Mouse (Mus musculus) liver (tissue): ENCODE results near the gene Zfp839.
A peak's percentile ranks its signal among the peaks of the same experiment; 100 is the strongest.

ENCODE experiments used
- DNase-seq: peaks from one replicate; pipeline ENCODE4 v3.0.0-alpha.2; 2020; ENCODE audit warnings: mixed read lengths

Gene Zfp839

DNA sequence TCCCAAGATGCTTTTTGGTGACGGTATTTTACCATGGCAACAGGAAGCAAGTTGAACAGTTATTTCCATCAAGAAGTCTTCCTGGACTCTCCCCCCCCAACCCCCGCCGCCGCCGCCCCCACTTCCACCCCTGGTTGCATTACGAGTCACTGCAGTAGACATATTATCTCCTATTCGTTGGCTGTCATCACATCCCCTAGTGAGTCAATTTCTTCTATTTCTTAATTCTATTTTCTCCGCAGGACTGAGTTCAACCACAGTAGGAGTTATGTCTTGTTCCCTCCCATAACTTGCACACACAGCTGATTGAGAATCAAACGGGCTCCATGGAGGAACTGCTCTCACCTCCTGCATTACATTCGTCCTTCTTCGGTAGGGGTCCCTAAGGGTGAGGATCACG, 38.1 kb downstream of the Zfp839 start:
- DNase-seq: no peak

DNA sequence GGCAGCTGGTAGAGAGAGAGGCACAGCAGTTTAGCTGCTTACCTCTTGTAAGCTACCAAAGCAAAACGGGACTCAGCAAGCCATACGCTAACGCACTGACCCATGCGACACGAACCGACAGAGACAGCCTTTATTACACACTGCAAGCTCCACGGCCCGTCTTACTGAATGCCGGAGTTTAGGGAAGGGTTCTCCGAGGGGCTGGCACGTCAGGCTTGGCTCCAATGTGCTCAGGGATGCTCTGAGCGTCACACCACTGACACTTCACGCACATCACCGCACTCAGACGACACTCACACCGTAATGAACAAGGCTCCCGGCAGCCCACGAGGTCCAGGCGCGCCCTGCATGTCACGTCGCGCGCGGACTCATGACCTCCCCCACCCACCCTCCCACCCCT, 38.6 kb downstream of the Zfp839 start:
- no peak for DNase-seq

DNA sequence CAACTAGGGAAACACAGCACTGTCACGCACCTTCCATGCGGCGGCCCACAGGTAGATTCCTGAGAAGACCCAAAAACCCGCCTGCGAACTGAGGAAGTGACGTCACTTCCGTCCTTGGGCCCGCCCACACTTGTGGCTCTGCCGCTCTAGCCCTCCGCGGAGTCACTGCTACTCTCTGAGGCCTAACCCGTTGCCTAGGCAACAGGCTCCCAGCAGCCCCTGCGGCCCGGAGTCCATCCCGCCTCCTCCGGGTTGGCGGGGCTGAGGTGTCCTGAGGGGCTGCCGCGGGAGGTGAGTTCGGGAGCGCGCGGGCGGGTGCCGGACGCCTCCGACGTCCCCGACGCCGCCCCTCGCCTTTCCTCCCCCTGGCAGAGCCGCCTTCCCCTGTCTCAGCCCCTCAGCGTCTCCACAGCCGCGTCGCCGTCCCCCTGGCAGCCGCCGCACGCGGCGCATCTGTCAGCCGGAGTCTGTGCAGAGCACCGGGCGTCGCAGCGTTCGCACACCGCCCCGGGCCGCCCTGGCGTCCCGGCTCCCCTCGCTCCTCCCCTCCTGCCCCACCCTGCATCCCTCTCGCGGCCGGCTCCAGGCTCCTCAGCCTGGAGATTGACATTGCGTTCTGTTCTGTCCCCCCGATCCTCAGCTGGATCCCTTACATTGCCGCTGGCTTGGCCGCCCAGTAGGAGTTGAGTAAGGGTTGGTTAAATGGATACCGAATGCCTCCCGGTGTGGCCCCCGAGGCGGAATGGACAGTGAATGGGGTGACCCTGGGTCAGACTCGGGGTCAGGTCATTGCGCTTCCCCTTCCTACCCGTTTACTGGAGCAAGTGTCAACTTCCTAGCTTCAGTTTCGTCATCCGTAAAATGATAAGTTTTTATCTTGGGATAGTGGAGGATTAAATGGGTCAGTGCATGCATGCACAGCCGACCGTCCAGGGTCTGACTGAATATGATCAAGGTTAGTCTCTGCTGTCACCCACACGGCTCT, 39.3 kb downstream of the Zfp839 start, which contains the start of the genes Cinp and Tecpr2:
Gene Cinp, minus strand, starts transcription at position 110 of the 985 bp plus-strand sequence.
Gene Tecpr2, plus strand, starts transcription at position 229 of the 985 bp plus-strand sequence.
- peak; percentile 98 for DNase-seq

DNA sequence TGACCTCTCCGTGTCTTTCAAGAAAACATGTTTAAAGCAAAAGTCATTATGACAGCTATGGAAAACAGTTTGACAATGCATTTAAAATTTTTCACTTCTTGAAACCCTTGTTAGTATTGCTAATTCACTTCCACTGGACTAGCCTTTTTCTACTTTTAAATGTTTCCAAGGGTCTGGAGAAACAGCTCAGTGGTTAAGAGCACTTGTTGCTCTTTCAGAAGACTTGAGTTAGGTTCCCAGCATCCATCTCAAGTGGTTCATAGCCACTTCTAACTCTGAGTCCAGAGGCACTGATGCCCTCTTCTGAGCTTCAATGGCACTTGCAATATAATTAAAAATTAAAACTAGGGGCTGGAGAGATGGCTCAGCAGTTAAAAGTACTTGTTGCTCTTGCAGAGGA, 41.8 kb downstream of the Zfp839 start:
- no peak for DNase-seq

DNA sequence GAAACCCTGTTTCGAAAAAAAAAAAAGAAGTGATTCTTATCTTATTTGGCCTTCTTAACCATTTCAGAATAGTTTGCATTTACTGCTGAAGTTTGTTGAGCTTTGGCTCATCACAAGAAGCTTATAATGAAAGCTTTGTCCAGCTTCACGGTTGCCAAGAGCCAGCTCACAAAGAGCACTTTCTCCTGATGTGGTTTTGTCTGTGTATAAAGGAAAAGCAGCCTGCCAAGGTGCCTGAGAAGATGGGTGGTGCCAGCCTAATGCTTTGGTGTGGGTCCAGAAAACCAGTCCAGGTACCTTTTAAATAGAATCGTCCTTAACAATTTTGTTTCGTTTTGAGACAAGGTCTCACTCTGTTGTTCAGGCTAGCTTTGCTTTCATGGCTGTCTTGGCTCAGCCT, 52.1 kb downstream of the Zfp839 start:
- DNase-seq: no peak

DNA sequence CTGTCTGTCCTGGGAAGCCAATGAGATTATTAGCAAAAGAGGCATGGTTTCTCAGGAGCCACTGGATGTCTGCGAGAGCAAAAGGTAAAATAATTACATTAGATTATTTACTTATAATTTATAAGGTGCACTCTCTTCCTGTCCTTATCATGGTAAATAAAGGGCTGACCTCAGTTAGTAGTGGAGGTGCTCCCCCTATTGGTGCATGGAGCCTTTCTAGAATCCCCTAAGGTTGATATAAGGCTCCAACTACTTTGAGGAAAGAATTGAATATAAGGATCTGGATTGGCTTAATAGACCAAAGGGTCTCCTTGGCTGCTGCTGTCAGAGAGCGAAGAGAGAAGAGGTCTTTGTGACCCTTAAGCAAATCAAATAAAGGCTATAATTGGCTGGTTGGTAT, 53.5 kb downstream of the Zfp839 start:
- DNase-seq: peak; percentile 33

DNA sequence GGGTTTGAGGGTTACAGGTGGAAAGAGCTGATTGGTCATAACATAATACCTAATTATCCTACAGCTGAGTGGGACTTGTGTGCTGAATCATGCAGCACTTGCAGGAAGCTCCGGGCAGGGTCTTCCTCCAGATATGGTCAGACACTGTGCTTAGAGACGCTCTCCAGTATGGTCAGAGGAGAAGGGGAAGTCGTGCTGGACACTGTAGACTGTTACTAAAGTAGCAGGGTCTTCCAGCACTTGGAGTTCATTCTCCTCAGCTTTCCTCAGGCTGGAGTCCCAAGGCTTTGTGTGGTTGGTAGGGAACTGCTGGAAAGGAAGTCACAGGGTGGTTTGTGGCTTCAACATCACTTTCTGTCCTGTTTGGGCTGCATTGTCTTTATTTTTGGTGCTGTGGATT, 57.8 kb downstream of the Zfp839 start:
- DNase-seq: no peak

DNA sequence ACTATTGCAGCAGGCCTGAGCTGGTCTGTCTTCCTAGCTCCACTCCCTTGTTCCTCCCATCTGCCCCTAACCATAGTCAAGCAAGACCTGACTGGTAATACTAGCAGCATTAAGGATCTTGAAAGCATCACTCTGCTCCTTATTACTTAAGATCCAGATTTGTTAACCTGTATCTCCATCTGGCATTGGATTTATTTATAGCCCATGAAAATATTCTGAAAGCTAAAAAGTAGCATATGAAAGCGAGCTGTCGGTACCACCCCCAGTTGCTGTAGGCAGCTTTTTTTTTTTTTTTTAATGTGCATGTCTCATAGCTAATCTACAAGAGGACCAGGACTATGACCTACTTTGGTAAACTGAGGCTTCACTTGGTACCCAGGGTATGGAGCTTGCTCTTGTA, 59.9 kb downstream of the Zfp839 start:
- DNase-seq: no peak

DNA sequence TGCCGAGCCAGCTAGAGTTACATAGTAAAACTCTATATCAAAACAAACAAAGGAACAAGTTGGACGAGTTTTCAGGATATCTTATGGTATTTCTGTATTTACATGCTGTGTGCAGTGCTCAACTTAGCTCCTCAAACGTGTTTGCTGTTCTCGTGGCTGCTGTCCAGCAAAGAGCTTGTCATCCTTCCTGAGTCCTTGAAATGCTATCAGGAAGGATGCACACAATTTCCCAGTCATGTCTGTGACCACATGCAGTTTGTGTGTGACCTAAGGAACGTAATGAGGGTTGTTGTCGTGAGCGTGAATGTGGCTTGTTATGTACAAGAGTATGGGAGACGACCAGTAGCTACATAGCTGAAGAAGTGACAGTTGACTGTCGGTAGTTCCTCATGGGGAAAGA, 65.7 kb downstream of the Zfp839 start:
- DNase-seq: no peak
